Mouse (Mus musculus): ENCODE measurements at regions not wholly inside any gene's neighbourhood (a gene's known extent, or its start where the extent isn't known, plus 50 kb on each side); places are given as distances from the start of the nearest gene placed in this dataset.

DNA sequence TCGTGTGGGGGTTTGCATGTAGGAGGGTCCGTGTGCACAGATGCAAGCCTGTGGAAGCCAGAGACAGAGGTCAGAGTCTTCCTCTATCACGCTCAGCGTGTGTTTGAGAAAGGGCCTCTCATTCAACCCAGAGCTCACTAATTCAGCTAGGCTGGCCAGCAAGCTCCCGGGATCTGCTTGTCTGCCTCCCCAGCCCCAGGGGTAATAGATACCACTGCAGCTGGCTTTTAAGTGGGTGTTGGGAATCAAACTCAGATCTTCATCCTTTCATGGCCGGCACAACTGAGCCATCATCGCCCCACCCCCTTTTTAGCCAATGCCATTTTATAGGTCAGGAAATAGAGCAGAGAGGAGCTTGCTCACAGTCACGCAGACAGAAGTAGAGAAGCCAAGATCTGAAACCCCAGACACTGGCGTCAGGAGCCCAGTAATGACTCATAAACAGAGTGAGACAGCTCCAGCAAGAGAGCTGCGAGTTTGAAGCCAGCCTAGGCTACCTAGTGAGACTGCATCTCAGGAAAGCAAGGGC is 80.3 kb downstream of the 1700001O22Rik start:
- TF ChIP-seq CTCF (conservative IDR thresholded peaks at IDR 0.05; ENCODE audit: insufficient read depth, insufficient read length, low read depth, low read length) = no peak
- no peak for TF ChIP-seq POLR2A (IDR thresholded peaks at IDR 0.05; ENCODE audit: low read depth, low read length)

Measured in kidney, adult 2 months (tissue).